Mouse (Mus musculus): ENCODE data around the gene Fbxl17.

- TF ChIP-seq BHLHE40 (IDR thresholded peaks at IDR 0.05; ENCODE audit: borderline replicate concordance, low read depth, low read length), result no peak
- no peak for TF ChIP-seq CTCF (IDR thresholded peaks at IDR 0.05 in 2 of 3, conservative IDR thresholded peaks at IDR 0.05 in 1 of 3; ENCODE audit: control insufficient read depth in 1 of 3, insufficient read depth in 1 of 3, low read depth in 2 of 3, low read length in 3 of 3, poor library complexity in 1 of 3, severe bottlenecking in 1 of 3)
- TF ChIP-seq SIN3A (IDR thresholded peaks at IDR 0.05; ENCODE audit: low read length), result no peak; the same call in 1 of the 2 replicates
- 0 out of 2 replicates have a peak, but pooled peaks have one; percentile 21 for TF ChIP-seq CHD1 (IDR thresholded peaks at IDR 0.05; ENCODE audit: low read depth, low read length)
- peak; percentile 30; the same call in 1 of the 2 replicates for TF ChIP-seq MAX (IDR thresholded peaks at IDR 0.05; ENCODE audit: low read length)
- no peak for TF ChIP-seq MYC (IDR thresholded peaks at IDR 0.05; ENCODE audit: low read depth, low read length)
- TF ChIP-seq POLR2AphosphoS5 (IDR thresholded peaks at IDR 0.05; ENCODE audit: borderline replicate concordance, low read depth, low read length), result no peak
- no peak for TF ChIP-seq GABPA (IDR thresholded peaks at IDR 0.05; ENCODE audit: low read depth, low read length)
- no peak for TF ChIP-seq ZKSCAN1 (IDR thresholded peaks at IDR 0.05; ENCODE audit: low read depth, low read length)
Observed at GRCm38 (mm10) chr17:63261508-63262141, 238.2 kb downstream of the Fbxl17 start.

Data from MEL (cell line).